Mouse (Mus musculus): ENCODE data around the gene Fam217a. TPM values are rescaled to one million over a fixed set of nuclear protein-coding genes. Genes with fewer than 3 reads are reported as not detected.
A peak's percentile ranks its signal among the peaks of the same experiment; 100 is the strongest.
"Not testable (repeated sequence)": the region's sequence is repeated elsewhere in the genome, so short reads cannot be mapped to it uniquely, and the experiment has no call there.

Gene Fam217a
- polyA plus RNA-seq, 1 experiment from 2014 or later: 0.87 TPM

- not testable (repeated sequence) for H3K4me1 ChIP-seq; H3K27ac ChIP-seq (replicated peaks); H3K9ac ChIP-seq (replicated peaks); H3K27me3 ChIP-seq (replicated peaks); H3K4me2 ChIP-seq; H3K9me3 ChIP-seq (replicated peaks); ATAC-seq (ENCODE audit: low FRiP score); H3K36me3 ChIP-seq; H3K4me3 ChIP-seq (replicated peaks)
- 98% methylated on average over 2 of the region's 2 CpGs for WGBS
These were observed 27.3 kb upstream of the Fam217a start for GRCm38 (mm10) chr13:34951437-34951836.

- Histone ChIP-seq H3K4me1 (no peaks in the 10 kb centered on the region), H3K9ac (replicated peaks) (no peak overlapping the region), H3K27me3 (replicated peaks) (no peaks in the 10 kb centered on the region), H3K4me3 (replicated peaks) (no peak overlapping the region), H3K27ac (replicated peaks) (no peak overlapping the region), H3K9me3 (replicated peaks) (no peaks in the 10 kb centered on the region), H3K4me2 (no peak overlapping the region), H3K36me3 (no peaks in the 10 kb centered on the region)
- no peak for ATAC-seq (ENCODE audit: low FRiP score)
These were observed 18.3 kb upstream of the Fam217a start for GRCm38 (mm10) chr13:34942370-34942769.

DNA sequence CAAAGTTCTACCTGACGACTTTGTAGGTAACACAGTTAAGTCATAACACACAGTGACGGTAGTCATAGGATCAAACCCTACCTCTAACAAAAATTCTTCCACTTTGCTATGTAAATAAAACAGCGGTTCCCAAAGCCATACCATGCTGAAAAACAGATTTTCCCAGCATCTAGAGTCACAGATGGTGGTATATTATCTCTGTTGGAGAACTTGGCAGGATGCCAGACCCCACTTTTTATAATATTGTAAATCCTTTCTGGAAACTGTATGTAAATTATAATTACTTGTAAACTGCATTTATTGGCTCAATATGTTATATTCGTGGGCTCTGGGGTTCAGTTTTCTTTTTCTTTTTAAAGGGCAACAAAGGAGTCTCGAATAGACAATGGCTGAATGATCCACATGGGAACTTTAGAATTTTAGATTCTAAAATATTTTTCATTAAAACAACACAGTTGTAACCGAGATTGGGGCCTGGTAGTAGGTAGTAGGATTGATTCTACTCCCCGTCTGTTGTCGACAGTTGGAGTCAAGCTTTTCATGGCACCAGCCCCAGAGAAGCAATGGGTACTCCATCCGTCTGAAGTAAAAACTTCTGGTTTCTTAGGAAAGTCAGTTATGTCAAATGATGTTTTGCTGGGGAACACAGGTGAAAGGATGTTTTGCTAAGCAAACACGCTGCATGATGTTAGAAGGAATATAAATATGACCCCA is 11.0 kb upstream of the Fam217a start:
- 56% methylated on average over 10 of the region's 10 CpGs for WGBS
- no peaks in the 10 kb centered on the region for H3K4me1 ChIP-seq
- no peak overlapping the region for H3K27ac ChIP-seq (replicated peaks)
- H3K4me2 ChIP-seq: no peak overlapping the region
- no peak overlapping the region for H3K9ac ChIP-seq (replicated peaks)
- no peaks in the 10 kb centered on the region for H3K9me3 ChIP-seq (replicated peaks)
- no peaks in the 10 kb centered on the region for H3K27me3 ChIP-seq (replicated peaks)
- H3K36me3 ChIP-seq: no peaks in the 10 kb centered on the region
- no peak for ATAC-seq (ENCODE audit: low FRiP score)
- H3K4me3 ChIP-seq (replicated peaks): no peak overlapping the region

DNA sequence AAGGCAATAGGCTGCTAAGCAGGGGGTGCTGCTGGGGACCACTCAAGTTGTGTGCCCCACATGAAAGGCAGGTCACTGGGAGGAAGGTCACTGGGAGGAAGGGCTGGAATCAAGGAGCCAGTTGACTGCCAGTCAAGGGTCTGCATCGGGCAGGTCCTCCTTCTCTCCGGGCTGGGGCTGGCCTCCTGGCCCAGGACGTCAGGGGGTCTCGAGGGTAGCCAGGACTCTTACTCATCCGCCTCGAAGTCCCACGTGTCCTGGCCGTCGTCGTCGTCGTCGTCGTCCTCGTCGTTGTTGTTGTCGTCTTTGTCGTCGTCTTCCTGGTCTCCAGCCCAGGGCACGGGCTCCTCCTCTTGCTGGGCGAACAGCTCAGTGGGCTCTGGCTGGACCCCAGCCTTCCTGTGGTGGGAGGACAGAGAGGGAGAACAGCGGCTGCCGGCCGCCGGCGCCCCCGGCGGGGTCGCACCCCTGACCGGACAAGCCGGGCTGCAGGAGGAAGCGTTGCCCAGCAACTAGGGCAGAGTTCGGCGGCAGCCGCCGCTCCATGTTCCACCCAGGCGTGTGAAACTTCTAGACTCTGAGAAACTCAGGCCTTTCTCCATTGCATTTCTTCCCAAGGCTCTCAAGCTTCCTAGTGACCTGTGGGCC is 7.5 kb downstream of the Fam217a start:
- peak; percentile 38; the same call in 1 of the 2 replicates for ATAC-seq (ENCODE audit: low FRiP score)
- H3K4me3 ChIP-seq (replicated peaks): peak overlapping the region; percentile 27
- peak overlapping the region; percentile 57 for H3K4me2 ChIP-seq
- H3K27me3 ChIP-seq (replicated peaks): no peaks in the 10 kb centered on the region
- no peak overlapping the region for H3K9ac ChIP-seq (replicated peaks)
- H3K4me1 ChIP-seq: 0 out of 2 replicates have a peak, but pooled peaks cover 4% of the 10 kb centered on the region
- WGBS: 33% methylated on average over 29 of the region's 37 CpGs
- no peaks in the 10 kb centered on the region for H3K9me3 ChIP-seq (replicated peaks)
- no peaks in the 10 kb centered on the region for H3K36me3 ChIP-seq
- no peak overlapping the region for H3K27ac ChIP-seq (replicated peaks)

DNA sequence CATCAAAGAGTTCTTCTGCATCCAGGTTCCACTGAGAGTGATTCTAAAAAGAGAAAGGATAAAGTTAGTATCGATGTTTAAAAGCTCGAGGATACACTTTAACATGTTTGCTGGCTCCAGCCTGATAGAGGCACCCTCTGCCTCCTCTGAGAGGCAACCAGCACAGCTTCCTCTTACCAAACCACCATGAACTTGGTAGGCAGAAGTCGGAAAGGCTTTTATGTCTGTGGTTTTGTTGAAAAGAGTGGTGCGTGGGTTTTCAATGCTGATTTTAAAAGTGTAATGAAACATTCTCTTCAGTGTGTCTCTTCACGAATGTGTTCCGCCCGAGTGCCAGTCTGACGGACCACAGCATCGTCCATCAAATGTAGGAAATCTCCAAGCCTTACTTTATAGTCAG is 9.5 kb downstream of the Fam217a start:
- Histone ChIP-seq H3K36me3 (no peaks in the 10 kb centered on the region), H3K9ac (replicated peaks) (no peak overlapping the region), H3K9me3 (replicated peaks) (no peaks in the 10 kb centered on the region), H3K4me1 (0 out of 2 replicates have a peak, but pooled peaks cover 4% of the 10 kb centered on the region), H3K27me3 (replicated peaks) (no peaks in the 10 kb centered on the region), H3K27ac (replicated peaks) (no peak overlapping the region), H3K4me2 (no peak overlapping the region), H3K4me3 (replicated peaks) (no peak overlapping the region)
- 83% methylated on average over 9 of the region's 9 CpGs for WGBS
- no peak for ATAC-seq (ENCODE audit: low FRiP score)

DNA sequence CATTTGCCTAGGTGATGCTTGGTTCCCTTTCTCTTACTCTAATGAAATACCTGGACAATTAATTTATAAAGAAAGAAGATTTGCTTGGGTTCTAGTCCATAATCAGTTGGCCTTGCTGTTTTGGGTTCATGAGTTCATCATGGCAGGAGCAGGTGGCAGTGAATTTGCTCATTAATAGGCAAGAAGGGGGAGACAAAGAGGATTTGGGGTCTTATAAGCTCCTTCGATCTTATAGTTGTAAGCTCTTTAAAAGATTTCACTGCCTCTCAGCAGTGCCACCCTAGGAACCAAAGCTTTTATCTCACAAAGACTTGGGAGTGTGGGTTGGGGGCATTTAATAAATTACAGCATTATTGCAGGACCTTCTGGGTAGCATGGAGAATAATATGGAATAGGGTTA is 31.2 kb downstream of the Fam217a start:
- Histone ChIP-seq H3K9ac (replicated peaks) (no peak overlapping the region), H3K27ac (replicated peaks) (no peak overlapping the region), H3K4me1 (no peaks in the 10 kb centered on the region), H3K27me3 (replicated peaks) (no peaks in the 10 kb centered on the region), H3K36me3 (peaks cover 84% of the 10 kb centered on the region), H3K4me2 (no peak overlapping the region), H3K9me3 (replicated peaks) (no peaks in the 10 kb centered on the region), H3K4me3 (replicated peaks) (no peak overlapping the region)
- no peak for ATAC-seq (ENCODE audit: low FRiP score)
- 80% methylated on average over 1 of the region's 1 CpGs for WGBS

GRCm38 (mm10) chr13:34876481-34876880 is 47.6 kb downstream of the Fam217a start:
- Histone ChIP-seq H3K4me1 (peaks cover 34% of the 10 kb centered on the region), H3K27ac (replicated peaks) (no peak overlapping the region), H3K27me3 (replicated peaks) (no peaks in the 10 kb centered on the region), H3K4me2 (peak overlapping the region; percentile 72), H3K36me3 (no peaks in the 10 kb centered on the region), H3K9ac (replicated peaks) (peak overlapping the region; percentile 83), H3K4me3 (replicated peaks) (peak overlapping the region; percentile 83), H3K9me3 (replicated peaks) (no peaks in the 10 kb centered on the region)
- WGBS: 11% methylated on average over 3 of the region's 3 CpGs
- no peak for ATAC-seq (ENCODE audit: low FRiP score)

DNA sequence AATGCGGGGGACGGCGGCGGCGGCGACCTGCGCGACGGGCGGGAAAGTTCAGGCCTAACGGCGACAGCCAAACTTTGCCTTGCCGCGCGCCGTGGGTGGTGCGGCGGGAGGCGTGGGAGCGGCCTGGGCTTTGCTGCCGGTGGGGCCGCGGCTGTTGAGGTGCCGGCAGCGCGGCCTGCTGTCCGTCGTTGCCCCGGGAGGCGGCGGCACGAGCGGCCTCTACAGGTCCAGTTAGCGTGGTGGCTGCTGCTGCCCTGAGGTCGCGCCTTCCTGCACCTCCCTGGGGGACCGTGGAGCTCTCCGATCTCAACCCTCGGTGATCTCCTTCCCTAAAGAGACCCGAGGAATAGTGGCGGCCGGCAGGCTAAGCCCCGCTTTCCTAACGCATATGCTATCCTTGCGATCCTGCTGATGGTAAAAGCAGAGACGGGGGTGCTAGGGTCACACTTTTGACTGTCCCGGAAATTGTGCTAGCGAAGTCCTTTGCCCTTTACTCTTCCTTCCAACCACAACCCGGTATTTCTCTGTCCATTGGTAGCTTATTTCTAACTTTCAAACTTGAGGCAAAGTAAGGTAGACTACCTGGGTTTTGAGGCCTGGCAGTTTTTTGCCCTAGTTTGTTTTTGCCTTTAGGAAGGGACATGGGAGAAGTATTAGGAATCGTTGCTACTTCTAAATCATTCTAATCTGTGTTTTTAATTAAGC is 48.2 kb downstream of the Fam217a start:
- Histone ChIP-seq H3K27ac (replicated peaks) (peak overlapping the region; percentile 95), H3K4me3 (replicated peaks) (peak overlapping the region; percentile 83), H3K9me3 (replicated peaks) (no peaks in the 10 kb centered on the region), H3K4me2 (peak overlapping the region; percentile 72), H3K27me3 (replicated peaks) (no peaks in the 10 kb centered on the region), H3K9ac (replicated peaks) (peak overlapping the region; percentile 83), H3K36me3 (no peaks in the 10 kb centered on the region), H3K4me1 (peaks cover 34% of the 10 kb centered on the region)
- WGBS: under 1% methylated on average over 49 of the region's 50 CpGs
- ATAC-seq (ENCODE audit: low FRiP score): peak; percentile 29

GRCm38 (mm10) chr13:34875166-34875710 is 48.9 kb downstream of the Fam217a start, which contains the start of gene Prpf4b:
Prpf4b (plus strand) TSS chr13:34875302.
- Histone ChIP-seq H3K9me3 (replicated peaks) (no peaks in the 10 kb centered on the region), H3K9ac (replicated peaks) (peak within 1 kb of the TSS; percentile 83), H3K27me3 (replicated peaks) (no peaks in the 10 kb centered on the region), H3K4me1 (peaks cover 34% of the 10 kb centered on the region), H3K36me3 (no peaks in the 10 kb centered on the region), H3K27ac (replicated peaks) (peak within 1 kb of the TSS; percentile 95), H3K4me2 (peak within 1 kb of the TSS; percentile 72), H3K4me3 (replicated peaks) (peak within 1 kb of the TSS; percentile 83)
- peak; percentile 87 for ATAC-seq (ENCODE audit: low FRiP score)
- under 1% methylated on average over 40 of the region's 40 CpGs for WGBS

GRCm38 (mm10) chr13:34874736-34875135 is 49.4 kb downstream of the Fam217a start:
- H3K9me3 ChIP-seq (replicated peaks); H3K27me3 ChIP-seq (replicated peaks); H3K36me3 ChIP-seq: not testable (repeated sequence)
- Histone ChIP-seq H3K27ac (replicated peaks) (peak overlapping the region; percentile 95), H3K4me2 (peak overlapping the region; percentile 72), H3K4me3 (replicated peaks) (peak overlapping the region; percentile 83), H3K9ac (replicated peaks) (peak overlapping the region; percentile 83), H3K4me1 (peaks cover 33% of the 10 kb centered on the region)
- peak; percentile 53; the same call in 1 of the 2 replicates for ATAC-seq (ENCODE audit: low FRiP score)
- 19% methylated on average over 13 of the region's 13 CpGs for WGBS

GRCm38 (mm10) chr13:34873801-34874681 is 50.1 kb downstream of the Fam217a start:
- peak overlapping the region; percentile 72 for H3K4me2 ChIP-seq
- peak overlapping the region; percentile 83 for H3K4me3 ChIP-seq (replicated peaks)
- WGBS: 1% methylated on average over 45 of the region's 45 CpGs
- ATAC-seq (ENCODE audit: low FRiP score): peak; percentile 92
- H3K9me3 ChIP-seq (replicated peaks): no peaks in the 10 kb centered on the region
- H3K9ac ChIP-seq (replicated peaks): peak overlapping the region; percentile 83
- H3K27ac ChIP-seq (replicated peaks): peak overlapping the region; percentile 95
- H3K27me3 ChIP-seq (replicated peaks): no peaks in the 10 kb centered on the region
- no peaks in the 10 kb centered on the region for H3K36me3 ChIP-seq
- peaks cover 29% of the 10 kb centered on the region for H3K4me1 ChIP-seq
